Mouse (Mus musculus) megakaryocyte-erythroid progenitor cell, adult 5-6 weeks (primary cell): Measurements from ENCODE around the gene Dhrs3. TPM values are rescaled to one million over a fixed set of nuclear protein-coding genes. Genes with fewer than 3 reads are reported as not detected.

Source experiments
- ATAC-seq: replicated peaks from 2 replicates; pipeline ENCODE4 v1.8.0; 2016; ENCODE audit warnings: mild to moderate bottlenecking, inconsistent platforms; ENCODE audit not compliant: severe bottlenecking, poor library complexity, low FRiP score, low TSS enrichment
- total RNA-seq, 2 experiments: library from RNA; stranded (forward) in 1 of 2; stranded (reverse) in 1 of 2; fragments of 200-1000, 215-1000 nt in 1 of 2; fragments of >200 nt in 1 of 2; fragmentation: Nextera tagmentation in 1 of 2; gene quantifications; 2 replicates each; pipeline ENCODE4 v1.2.3; 2014 to 2017

Gene Dhrs3
- total RNA-seq, 2 experiments from 2014 or later = 3.0 to 11.1 TPM

- ATAC-seq = no peak
Observed at GRCm38 (mm10) chr4:144895211-144895590, 2.6 kb downstream of the Dhrs3 start.

GRCm38 (mm10) chr4:144896321-144896720 is 3.7 kb downstream of the Dhrs3 start:
- ATAC-seq = no peak

DNA sequence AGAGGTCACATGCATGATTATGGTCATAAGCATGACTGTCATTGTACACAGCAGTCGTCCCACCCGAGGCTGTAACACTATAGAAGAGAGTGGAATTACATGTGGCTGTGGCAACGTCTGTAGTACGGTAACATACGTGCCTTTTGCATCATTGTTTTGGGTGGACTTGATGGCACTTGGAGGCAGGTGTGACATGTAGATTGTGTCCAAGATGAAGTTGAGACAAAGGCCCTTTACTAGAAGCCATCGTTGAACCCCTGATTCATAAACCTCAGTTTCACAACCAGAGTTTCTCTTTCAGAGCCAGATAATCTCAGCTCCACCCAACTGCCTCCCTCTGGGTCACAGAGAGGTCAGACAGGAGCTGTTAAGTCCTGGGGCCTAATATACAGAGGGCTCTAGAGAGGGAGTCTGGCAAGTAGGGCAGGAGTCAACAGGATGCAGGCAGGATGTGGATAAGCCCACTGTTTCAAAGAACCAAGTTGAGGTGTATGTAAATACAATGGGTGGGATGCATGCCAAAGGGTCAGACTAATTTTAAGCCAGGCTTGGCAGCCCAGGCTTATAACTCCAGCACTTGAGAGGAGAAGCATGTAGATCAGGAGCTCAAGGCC is 5.5 kb downstream of the Dhrs3 start:
- no peak for ATAC-seq

- ATAC-seq = no peak
Observed at GRCm38 (mm10) chr4:144898737-144899136, 6.1 kb downstream of the Dhrs3 start.

GRCm38 (mm10) chr4:144901561-144902111 is 9.0 kb downstream of the Dhrs3 start:
- ATAC-seq = peak; percentile 76

DNA sequence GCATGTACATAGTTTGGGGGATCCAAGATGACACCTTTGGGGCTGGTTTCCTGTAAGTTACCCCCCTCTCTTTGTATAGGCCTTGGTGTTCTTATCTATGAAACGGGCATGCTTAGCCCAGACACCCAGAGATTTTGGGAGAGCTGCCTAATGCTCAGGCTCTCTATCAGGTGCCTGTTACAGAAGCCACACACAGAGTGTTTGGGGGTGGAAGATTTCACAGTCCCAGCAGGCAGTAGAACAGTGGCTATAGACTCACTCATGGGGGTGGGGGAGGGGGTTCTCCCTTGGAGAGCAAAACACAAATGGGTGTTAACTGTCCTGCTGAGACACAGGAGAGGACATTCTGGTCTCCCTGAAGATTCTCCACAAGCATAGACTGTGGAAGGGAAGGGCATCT is 10.5 kb downstream of the Dhrs3 start:
- ATAC-seq = no peak

- ATAC-seq = no peak
Observed at GRCm38 (mm10) chr4:144903932-144904331, 11.3 kb downstream of the Dhrs3 start.

GRCm38 (mm10) chr4:144905128-144905527 is 12.5 kb downstream of the Dhrs3 start:
- no peak for ATAC-seq

DNA sequence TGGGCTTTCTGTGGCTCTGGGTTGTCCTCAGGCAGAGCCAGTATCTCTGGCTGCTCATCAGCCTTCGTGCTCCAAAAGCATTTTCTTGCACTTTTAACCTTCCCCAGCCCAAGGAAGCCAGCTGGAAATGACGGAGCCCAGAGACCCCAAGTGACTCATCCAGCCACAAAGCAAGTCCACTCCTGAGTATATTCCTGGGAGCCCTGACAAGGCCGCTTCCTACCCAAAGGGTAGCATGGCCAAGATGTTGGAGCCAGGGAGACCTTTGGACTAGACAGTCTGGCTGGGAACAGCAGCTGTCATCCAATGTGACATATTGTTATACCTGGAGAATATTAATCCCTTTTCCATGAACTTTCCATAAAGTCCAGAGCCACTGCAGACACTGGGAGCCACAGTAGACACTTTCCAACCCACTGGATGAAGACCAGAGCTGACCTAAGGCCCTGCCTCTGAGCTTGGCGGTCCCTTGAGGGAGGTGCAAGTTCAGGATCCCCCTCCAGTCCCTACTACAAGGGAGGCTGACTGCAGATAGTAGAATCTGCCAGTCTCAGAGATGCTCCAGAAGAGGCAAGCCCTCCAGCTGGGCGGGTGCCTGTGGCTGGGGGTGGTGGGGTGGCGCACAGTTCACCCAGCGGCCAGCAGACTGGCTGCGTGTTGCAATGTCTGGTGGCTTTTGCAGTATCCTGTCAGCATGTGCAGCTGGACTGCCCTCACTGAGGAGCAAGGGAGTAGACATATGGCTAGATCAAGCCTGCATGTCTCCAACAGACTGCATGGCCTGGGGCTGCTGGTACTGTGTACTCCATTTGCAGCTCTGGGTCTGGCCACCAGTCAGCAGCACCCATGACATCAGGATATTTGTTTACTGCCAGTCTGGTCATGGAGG is 13.6 kb downstream of the Dhrs3 start:
- peak; percentile 51 for ATAC-seq

DNA sequence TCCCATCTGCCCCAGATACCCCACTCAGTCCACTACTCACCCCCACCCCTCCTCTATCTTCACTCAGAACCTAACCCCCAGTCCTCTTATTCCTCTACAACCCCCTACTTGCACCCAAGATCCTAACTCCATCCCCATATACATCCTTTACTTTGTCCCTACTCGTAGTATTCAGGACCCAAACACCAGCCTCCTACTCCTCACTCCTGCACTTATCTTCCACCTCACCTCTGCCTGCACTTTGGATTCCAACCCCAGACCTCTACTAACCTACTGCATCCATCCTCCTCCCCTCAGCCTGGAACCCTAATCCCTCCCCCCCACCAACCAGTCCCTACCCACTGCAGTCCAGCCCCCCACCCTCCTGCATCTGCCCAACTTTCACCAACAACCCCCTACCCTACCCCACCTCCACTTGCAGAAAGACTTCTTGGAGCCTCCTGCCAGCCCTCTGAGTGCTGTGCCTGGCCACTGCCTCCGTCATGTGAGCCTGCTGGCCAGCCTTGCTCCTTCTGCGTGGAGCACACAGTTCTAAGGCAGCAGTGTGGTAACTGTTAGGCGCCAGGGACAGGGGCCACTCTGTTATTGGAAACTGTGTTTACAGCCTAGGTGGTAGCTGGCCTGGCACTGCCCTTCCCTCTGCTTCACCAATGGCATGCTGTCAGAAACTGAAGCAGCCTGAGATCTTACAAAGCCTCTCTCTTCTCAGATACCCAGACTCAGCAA is 14.5 kb downstream of the Dhrs3 start:
- no peak for ATAC-seq

- ATAC-seq = no peak
Observed at GRCm38 (mm10) chr4:144908825-144909224, 16.2 kb downstream of the Dhrs3 start.

- ATAC-seq = no peak
Observed at GRCm38 (mm10) chr4:144910281-144910680, 17.7 kb downstream of the Dhrs3 start.

DNA sequence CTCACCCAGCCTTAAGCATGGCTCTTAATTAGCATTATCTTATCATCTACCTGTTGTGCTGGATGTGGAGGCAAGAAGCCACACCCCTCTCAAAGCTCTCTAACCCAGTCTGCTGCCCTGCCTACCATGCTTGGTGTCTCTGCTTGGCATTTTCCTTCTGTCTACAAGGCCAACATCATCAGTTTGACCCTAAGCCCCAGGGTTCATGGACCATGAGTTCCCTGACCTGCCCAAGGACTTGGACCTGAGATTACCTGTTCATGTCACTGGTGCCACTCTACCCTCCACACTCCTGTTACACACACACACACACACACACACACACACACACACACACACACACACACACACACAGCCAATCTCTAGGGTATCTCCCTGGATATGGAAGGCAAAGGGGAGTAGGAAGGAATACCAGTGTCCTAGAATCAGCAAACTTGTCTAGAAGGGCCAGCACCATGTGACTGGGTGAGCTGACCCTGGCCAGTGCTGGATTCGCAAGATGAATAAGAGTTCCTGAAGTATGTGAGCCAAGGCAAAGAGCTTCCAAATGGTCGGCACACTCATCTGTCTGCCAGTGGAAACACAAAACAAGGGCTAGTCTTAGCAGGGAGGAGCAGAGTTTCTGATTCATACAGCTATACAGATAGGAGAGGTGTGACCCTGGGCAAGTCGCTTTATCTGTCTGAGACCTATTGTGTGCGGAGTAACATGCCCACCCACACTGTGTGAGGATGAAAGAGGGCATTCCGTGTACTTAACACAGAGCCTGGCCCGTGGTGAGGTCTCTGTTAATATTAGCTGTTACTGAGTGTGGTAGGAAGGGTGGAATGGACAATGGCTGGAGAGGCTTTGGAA is 20.9 kb downstream of the Dhrs3 start:
- ATAC-seq = peak; percentile 55

GRCm38 (mm10) chr4:144916520-144916919 is 23.9 kb downstream of the Dhrs3 start:
- no peak for ATAC-seq

- no peak for ATAC-seq
Observed at GRCm38 (mm10) chr4:144917101-144917500, 24.5 kb downstream of the Dhrs3 start.

DNA sequence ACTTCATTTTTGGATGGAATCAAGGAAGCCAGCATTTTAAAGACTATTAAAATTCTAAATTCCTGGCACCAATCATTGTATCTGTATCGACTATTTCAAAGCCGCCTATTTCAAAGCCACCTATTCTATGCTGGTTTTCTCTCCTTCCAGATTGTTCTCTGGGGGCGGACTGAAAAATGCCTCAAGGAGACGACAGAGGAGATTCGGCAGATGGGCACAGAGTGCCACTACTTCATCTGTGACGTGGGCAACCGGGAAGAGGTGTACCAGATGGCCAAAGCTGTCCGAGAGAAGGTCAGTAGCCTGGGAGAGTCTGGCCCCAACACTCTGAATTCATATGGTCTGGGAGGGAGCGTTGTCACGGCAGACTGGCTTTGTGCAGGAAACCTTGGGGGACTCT is 25.9 kb downstream of the Dhrs3 start:
- no peak for ATAC-seq

- ATAC-seq = no peak
Observed at GRCm38 (mm10) chr4:144928693-144929436, 36.2 kb downstream of the Dhrs3 start.

- ATAC-seq = no peak
Observed at GRCm38 (mm10) chr4:144929811-144930221, 37.2 kb downstream of the Dhrs3 start.
